Mouse (Mus musculus) gastrocnemius, postnatal 14 days (tissue): ENCODE measurements around the gene Creb3. TPM values are rescaled to one million over a fixed set of nuclear protein-coding genes. Genes with fewer than 3 reads are reported as not detected.

Source experiments
- DNase-seq: peaks from one replicate; pipeline ENCODE4 v3.0.0; 2021; ENCODE audit warnings: mixed read lengths
- intact Hi-C: fragments of 180-260 bp; cut with DNase I; formaldehyde crosslinking; loops from one replicate; pipeline ENCODE4 v1.15.1; 2025; ENCODE audit warnings: low total_unique reads
- total RNA-seq, 2 experiments: library from RNA; stranded (reverse); gene quantifications; 2 replicates each; pipeline ENCODE4 v1.2.3; 2021

The Creb3 gene
- total RNA-seq, 2 experiments from 2014 or later = 38.7 to 45.6 TPM

DNA sequence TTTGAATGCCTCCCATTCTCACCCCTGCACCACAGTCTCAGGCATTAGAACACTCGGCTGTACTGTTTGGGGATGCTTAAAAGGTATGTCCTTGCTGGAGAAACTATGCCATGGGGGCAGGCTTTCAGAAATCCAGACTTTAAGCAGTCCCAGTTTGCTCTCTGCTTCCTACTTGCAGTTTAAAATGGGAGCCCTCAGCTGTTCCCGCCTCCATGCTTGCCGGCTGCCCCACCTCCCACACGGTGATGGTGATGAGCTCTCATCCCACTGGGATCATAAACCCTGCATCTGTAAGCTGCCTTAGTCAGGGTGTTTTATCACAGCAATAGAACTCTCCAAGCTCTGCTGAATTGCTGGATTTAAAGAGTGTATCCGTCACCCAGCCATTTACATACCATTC, 9.7 kb upstream of the Creb3 start:
- no peak for DNase-seq
- intact Hi-C loops = no loop called here

DNA sequence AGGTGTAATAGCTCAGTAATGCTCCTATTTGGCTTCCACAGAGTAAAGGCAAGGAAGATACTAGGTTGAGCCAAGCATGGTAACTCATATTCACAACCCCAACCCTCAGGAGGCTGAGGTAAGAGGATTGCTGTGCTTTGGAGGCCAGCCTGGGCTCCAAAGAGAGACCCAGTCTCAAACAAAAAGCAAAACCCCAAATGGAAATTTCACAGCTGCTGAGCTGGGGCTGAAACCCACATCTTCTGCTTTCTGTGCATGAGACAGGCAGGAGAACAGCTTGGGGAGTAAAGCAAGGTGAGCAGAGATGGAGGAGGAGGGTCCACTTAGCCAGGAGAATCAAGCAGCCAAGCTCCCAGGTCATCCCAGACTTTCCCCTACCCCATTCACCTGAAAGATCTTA, 8.2 kb upstream of the Creb3 start:
- DNase-seq = no peak
- intact Hi-C loops = no loop called here

DNA sequence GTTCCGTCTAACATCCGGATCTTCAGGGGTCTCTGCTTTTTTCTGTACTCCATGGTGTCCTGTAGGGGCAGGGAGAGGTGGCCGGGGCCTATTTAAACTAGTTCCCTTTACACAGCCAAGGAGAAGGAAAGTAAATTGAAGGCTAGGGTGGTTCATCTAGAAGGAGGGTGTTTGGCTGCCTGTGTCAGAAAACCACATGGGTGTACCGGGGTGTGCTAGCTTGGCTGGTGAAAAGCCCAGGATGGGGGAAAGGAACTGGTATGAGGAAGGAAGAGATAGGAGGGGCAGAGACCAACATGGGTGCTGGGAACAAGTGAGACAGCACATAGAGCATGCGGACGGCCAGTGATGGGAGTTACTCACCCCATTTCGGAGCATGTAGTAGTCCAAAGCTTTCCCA, 6.2 kb upstream of the Creb3 start:
- intact Hi-C loops = no loop called here
- no peak for DNase-seq

DNA sequence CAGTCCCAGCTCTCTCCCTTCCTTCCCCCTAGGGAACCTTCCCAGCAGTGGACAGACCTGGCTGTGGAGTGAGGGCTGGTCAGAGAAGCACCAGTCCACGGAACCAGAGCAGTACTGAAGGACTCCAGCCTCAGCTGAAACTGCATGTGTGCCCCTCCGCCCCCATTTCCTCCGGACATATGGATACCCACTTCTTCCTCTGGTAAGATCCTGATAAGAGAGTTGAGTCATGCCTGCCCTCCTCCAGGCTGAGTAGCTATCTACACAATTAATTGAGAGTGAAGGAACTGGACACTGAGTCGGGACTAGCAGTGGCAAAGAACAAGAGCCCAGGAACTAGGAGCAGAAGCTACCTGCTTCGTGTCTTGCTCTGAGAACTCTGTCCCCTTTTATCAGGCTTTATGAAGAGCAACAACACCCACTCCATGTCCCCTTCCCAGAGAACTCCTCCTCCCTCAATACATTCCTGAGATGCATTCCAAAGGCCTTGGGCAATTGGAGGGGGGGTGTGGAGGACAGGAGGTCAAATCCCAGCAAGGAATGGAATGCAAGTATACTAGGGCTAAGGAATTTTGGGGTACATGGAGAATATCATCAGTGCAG, 4.0 kb upstream of the Creb3 start:
- intact Hi-C loops = no loop called here

DNA sequence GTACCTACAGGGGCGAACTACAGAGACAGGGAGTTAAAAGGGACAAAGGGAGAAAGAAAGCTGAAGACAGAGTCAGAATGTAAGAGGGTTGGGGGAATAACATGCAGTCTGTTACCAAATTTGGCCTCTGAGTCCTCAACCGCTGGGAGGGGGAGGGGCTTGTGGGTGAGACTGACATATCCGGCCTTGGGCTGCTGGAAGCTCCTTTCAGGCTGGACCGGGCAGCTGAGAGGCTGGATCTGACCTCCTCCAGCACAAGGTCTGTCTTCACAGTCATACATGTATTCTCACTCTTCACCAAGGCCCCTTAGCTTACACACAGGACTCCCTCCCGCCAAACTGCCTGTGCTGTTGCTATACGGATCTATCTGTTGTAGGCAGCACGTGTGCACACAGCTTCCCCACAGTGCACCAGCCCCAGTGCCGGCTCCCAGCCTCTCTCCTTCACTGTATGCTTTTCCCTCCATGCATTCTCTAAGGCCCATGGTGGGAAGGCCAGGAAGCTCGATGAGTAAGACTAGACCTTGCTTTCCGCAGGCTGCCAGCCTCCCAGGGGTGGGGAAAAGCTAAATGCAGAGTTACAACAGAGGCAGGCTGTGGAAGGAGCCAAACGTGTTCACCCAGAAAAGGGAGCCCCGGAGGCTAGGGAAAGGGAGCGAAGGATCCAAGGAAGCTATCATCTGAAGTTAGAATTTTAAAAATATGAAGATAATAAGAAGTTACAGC, 3.3 kb upstream of the Creb3 start:
- peak; percentile 67 for DNase-seq
- intact Hi-C loops = no loop called here

More for the DNA sequence above, 4.0 kb upstream of the Creb3 start:
- no peak for DNase-seq

DNA sequence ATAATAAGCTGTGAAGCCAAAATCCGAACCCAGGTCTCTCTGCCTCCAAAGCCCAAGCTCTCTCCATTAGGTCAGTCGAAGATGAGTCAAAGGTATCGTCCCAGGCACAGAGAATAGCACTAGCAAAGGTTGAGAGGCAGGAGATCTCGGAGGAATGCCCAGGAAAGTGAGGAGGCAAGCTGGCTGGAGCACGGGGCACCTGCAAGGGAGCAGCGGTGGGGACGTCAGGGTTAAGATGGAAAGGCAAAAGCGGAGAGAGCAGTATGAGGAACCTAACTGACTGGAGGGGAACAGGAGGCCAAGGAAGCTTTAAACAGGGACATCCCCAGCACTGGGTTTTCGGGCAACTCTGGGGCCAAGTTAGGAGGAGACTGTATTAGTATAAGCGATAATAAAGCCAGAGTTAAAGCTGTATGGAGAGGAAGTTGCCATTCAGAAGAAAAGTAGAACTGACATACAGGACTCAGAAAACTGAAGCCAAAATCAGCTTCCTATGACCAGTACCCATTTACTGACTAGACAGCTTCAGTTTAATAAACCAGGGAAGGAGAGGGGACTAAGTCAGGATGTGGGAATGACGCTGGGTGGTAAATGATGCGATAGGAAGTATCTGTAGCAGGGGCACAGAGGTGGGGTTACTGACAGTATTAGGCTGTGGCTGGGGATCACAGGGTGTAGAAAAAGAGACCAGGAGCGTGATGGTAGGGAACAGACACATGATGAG, 2.5 kb upstream of the Creb3 start:
- intact Hi-C loops = no loop called here
- DNase-seq = no peak

DNA sequence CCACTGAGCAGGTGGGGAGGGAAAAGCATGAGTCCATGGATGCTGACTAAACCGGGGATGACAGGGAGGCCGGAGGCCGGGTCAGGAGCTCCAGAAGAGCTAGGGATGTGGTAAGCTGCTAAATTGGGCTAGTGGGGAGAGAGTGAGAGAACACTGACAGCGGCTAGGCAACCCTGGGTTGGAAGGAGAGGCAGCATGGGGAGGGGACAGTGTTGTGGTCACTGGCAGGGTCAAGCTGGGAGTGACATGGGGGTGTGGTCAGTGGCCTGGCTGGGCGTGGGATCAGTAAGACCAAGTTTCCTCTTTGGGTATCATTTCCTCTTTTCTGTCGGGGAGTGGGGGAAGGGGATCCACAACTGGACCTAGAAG, 1.9 kb upstream of the Creb3 start:
- DNase-seq = peak; percentile 55
- intact Hi-C loops = no loop called here

DNA sequence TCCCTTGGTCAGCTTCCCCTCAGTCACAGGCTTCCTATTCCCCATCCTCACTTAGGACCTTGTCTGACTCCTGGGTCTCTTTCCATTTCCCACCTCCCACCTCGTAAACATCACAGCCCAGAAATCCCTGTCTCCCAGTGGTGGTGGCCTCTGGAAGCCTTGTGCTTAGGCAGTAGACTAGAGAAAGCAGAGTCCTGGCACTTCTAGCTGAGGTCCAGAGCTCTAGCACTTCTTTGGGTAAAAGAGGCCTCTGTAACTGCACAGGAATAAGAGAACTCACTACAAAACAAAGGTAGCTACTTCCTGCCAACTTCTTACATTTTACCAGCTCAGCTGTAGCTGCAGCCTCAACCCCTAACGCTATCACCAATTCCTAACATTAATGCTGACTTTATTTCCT, 1.2 kb upstream of the Creb3 start:
- intact Hi-C loops = no loop called here
- DNase-seq = no peak

DNA sequence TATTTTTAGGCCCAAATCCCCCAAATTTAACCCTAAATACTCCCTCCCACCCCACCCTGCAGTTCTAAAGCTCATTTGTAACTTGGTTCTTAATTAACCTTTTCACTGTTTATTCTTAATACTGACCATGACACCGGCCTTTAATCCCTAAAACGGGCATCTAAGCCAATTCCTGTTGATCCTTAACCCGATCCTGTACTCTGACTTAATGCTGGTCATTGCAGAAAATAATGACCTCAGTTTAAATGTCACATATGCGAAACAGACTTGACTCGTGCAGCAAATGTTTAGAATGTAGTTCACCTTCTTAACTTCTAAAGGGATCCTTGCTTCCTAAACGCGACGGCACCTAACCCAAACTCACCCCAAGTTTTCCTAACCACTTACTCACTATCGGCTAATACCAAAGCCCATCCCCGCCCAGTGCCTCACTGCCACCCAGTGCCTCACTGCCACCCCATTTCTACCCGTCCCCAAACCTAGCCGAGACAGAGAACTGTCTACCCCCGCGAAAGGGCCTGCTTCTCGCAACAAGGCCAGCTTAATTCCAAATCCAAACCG, 616 bp upstream of the Creb3 start:
- intact Hi-C loops = no loop called here
- no peak for DNase-seq

DNA sequence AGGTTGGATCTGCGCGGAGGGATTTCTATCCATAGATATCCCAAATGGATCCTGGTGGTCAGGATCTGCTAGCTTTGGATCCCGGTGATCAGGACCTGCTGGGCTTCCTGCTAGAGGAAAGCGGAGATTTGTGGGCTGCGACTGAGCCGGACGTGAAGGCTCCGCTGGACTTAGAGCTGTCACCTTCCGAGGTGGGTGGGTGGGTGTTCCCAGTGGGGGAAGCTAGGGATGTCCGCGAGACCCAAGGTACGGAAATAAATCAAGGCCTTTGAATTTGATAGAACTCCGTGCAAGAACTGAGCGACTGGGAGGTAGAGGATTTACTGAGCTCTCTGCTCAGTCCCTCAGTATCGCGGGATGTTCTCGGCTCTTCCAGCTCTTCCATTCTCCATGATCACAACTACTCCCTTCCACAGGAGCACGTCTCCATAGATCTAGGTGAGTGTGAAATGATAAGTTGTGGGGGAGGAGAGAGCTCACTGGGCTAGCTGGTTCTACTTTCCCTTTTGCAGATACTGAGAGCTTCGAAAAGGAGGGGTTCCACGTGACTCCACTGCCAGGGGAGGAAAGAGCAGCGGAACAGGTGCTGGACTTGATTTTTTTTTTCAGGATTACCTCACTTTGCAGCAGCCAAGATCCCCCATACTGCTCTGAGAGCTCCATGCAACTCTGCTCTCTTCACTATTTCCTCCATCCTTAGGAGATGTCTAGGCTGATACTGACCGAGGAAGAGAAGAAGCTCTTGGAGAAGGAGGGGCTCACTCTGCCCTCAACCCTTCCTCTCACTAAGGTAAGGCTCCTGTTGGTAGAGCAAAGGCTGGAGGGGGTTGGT, 853 bp downstream of the Creb3 start:
- DNase-seq = no peak
- intact Hi-C loops = no loop called here

DNA sequence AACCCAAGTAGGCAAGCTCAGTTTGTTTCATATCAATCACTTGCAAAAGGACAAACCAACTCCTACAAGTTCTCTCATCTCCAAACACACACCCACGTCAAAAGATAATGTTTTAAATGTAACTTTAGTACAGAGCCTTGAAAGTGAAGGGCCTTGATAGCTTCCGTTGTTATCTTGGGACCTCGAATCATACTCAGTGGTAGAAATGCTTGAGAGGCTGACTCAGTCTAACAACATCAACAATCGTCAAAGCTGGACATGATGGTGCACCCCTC, 1.4 kb downstream of the Creb3 start:
- intact Hi-C loops = no loop called here
- no peak for DNase-seq

DNA sequence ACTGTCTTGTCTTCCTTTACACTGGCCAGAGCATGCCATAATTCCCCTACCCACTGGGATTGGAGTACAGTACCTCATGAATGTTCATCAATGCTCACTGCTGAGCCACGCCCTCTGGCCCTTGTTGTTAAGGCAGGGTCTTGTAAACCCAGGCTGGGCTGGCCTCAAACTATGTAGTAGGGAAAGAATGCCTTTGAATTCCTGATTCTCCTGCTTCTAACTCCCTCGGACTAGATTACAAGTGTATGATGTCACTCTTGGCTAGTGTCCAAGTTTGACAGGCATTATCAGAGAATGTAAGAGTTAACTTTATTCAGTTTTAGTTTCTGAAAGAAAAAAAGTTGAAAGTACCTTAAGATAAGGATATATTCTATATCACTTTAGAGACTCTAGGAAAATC, 2.1 kb downstream of the Creb3 start:
- intact Hi-C loops = no loop called here
- DNase-seq = no peak

DNA sequence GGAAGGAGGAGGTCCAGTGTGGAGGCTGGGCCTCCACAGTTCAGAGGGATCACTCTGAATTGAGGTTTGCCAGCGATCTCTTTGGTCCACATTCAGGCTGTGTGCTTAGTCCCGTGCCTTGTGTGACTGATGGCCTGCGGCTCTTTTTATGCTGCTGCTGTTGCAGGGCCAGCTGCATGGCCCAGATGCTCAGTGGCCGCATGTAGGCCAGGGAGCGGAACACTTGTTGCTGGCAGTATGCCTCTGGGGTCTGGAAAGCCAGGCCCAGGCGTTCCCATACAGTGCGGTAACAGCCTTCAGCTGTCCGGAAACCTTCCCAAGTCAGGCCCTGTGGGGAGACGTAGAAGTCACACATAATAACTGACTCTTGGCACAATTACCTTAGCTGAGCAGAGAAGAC, 5.0 kb downstream of the Creb3 start:
- intact Hi-C loops = no loop called here
- DNase-seq = peak; percentile 56

DNA sequence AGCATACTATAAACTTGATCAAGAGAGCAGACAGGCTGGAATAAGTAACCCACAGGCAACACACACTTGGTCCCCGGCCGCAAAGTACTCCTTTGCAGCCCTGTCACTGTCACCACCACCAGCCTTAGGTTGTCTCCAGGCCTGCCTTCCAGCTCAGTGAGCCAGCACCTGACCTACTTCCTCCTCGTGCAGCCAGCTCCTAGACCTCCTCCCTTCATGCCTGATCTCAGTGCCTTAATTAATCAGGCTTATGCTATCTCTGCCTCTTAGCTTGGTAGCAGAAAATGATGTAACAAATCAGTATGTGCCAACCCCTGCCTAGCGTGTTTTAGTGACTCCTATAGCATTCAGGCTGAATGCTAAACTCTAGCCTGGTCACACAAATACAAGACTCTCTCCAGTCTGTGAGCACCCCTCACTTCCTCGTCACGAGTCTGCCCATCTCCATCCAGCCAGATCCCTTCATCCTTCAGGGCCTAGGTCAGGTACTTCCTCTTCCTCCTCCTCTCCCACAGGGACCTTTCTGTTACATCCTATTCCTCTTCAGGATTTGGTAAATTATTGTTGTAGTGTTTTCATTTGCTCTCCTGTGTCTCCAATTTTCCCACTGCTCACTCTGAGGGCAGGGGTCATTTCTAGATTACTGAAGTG, 9.4 kb downstream of the Creb3 start:
- DNase-seq = no peak
- intact Hi-C loops = no loop called here

DNA sequence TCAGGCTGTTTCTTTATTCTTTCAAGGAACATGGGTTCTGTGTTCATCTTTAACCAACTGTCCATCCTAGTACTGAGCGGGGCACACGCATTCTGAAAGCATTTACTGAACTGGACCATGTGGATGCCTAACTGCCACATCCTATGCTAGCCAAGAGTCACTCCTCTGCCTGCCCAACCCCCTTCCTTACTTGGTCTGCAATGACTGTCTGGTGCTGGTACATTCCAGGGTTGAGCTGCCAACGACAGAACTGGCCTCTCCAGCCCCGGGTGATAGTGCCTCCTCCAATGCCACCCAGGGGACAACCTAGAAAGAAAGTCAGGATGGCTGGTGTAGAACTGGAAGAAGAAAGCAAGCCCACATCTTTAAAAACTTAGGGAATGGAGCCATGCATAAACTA, 11.4 kb downstream of the Creb3 start:
- intact Hi-C loops = no loop called here
- DNase-seq = no peak

DNA sequence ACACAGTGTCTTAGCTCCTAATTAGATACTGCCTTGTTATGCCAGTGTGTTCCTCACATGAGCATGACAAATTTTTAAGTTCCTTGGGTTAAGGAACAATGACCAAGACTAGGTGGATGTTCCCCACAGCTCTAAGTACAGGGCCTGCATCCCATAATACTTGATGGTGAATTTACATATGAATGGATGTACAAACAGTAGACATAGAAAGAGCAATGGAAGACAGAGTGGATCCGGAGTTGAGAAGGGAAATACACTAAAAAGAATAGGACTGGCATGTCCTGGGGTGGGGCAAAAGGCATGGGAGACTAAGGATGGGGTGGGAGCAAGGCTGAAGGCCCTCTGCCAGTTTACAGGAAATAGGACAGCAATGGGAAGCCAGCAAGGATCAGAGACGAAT, 13.2 kb downstream of the Creb3 start:
- intact Hi-C loops = no loop called here
- no peak for DNase-seq

DNA sequence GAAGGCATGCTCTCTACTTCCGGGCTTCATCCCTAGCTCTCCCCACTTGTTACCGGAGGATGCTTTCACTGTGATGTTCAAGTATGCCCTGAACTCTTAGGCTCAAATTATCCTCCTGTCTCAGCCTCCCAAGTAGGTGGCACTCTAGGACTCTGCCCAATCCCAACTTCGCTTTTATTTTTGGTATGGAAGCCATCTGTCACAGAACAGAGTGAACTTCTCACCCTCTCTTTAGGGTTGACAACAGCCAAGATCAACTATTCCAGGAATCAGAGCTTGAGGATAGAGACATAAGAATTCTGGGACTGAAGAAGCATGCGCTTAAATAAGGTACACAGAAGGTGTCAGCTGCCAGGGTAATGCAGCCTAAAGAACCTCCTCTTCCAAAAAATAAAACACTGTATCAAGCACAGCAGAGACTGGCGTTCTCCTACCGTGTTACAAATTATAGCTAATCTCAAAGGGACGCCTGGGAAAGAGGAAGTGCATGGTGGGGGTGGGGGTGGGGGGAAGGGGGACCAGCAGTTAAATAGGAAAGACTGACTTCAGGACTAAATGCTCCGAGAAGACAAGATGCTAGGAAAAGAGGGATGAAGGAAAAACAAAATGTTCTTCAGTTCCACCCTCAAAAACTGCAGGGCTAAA, 15.2 kb downstream of the Creb3 start:
- intact Hi-C loops = no loop called here
- DNase-seq = no peak

DNA sequence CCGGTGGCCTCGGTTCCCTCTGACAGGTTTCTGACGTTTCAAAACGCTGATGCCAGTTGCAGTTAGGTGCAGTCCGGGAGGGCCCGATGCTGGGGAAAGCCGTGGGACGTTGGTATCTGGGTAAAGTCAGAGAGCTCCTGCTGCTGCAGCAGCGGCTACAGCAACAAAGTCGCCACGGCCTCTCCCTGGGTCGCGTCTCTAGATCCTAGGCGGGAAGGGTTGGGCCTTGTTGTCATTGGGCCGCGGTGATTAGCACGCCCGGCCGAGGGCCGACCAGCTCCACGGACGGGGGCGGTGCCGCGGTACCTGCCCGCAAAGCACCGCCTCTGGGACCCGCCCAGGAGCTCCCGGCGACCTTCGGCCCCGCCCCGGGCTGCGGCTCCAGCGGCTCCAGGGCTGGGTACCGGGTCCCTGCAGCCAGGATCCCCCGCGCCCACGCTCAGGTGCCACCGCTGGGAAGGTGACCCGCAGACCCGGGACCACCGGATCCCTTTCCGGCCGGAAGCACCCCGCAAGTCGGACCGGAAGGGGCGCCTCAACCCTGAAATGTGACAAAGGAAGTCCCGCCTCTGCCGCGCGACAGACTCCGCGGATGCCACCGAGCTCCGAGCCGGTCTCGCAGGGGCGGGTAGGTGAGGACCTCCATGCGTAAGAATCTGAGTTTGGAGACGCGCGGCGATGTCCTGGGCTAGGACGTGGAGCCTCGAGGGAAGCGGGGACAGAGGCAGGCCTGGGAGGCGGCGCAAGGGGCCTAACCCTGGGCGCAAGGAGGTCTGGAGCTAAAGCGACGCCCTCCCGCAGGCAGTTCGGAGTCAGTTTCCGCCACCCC, 16.5 kb downstream of the Creb3 start, which contains the start of the genes Rgp1 and Gba2:
Rgp1 (plus strand) TSS at position 340 of the 829 bp plus-strand sequence.
Gba2 (minus strand) TSS at position 498 of the 829 bp plus-strand sequence.
- peak; percentile 87 for DNase-seq
- intact Hi-C loops = no loop called here
